ENCODE assay signal across 28 mouse cellular contexts in the genomic region with DNA sequence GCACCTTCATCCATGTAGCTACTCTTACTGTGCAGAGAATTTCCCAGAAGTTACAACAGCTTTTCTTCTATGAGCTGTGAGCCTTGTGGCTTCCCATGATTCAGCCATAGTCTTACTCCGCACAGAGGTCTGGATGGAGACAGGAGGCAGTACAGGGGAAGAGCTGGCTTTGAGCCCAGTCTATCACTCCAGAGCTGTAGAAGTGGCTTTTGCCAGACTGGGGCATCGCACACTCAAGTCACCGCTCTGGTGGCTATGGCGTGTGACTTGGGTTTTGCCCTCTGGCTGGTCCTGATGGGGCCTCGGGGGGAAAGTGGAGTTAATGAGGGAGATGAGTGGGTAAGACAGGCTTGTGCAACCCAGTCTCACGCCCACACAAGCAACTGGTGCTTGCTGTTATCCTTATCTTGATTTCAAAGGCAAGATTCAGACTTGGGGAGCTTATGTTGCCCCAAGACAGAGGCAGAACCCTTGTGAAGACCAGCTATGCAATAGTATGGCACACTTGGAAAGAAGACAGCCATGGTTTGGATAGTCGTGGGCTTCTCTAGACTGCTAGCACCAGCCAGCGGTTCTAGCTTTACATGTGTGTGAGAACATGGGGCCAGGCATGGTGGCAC.
DNase-seq lines count a peak whose midpoint lies in the region; ATAC-seq and TF ChIP-seq lines count a peak whose summit lies in the region.
"Had no signal": no experiment of that assay in that cellular context is flagged by ENCODE, and none has a peak within 500 bp of the region (broad histone marks: within the 10 kb centered on the region; RNA-seq: fewer than 3 reads in every experiment).

No protein-coding gene starts in this region.

- peak; percentile 70 for DNase-seq in heart, adult 11 months
- DNase-seq in hindbrain, embryonic 10.5 days (ENCODE audit: low spot score): no peak
- no peak for DNase-seq in G1E (ENCODE audit: low spot score)
- DNase-seq in forebrain, postnatal 0 days: no peak
- DNase-seq in kidney, adult 8-10 months: no peak
- DNase-seq: adrenal gland, postnatal 10 days; cerebellum, adult 8-10 months; cerebellum, postnatal 36 days; heart, postnatal 14 days; kidney, postnatal 36 days; midbrain, embryonic 14.5 days; retina, postnatal 1 day; right cerebral cortex, postnatal 4 days; thymus, adult 18-20 months; thymus, postnatal 4 days had no signal

- no peak for ATAC-seq in heart, embryonic 12.5 days (ENCODE audit: insufficient number of reproducible peaks, low FRiP score)
- ATAC-seq in hindbrain, embryonic 12.5 days (ENCODE audit: low FRiP score): no peak
- ATAC-seq in G1E (ENCODE audit: extremely low read depth, insufficient number of reproducible peaks, low FRiP score, poor library complexity, severe bottlenecking): peak; percentile 52; the same call in 1 of the 2 replicates
- ATAC-seq in granulocyte monocyte progenitor cell, adult 5-6 weeks (replicated peaks; ENCODE audit: poor library complexity, severe bottlenecking): peak; percentile 39
- no peak for ATAC-seq in forebrain, postnatal 0 days
- ATAC-seq: CD4-positive, CD25-positive, alpha-beta regulatory T cell, adult 4 months; forebrain, embryonic 14.5 days; hindbrain, embryonic 16.5 days; intestine, embryonic 15.5 days had no signal

- H3K4me2 ChIP-seq in heart, embryonic 12.5 days: no peak overlapping the region
- no peak overlapping the region for H3K4me2 ChIP-seq in hindbrain, embryonic 12.5 days (replicated peaks)
- H3K4me2 ChIP-seq in forebrain, postnatal 0 days (ENCODE audit: low read depth): no peak overlapping the region
- H3K4me2 ChIP-seq: intestine, embryonic 15.5 days; limb, embryonic 15.5 days; neural tube, embryonic 13.5 days; stomach, embryonic 15.5 days had no signal

- TF ChIP-seq CTCF in G1E (IDR thresholded peaks at IDR 0.05; ENCODE audit: low read depth, low read length): no peak
- TF ChIP-seq CTCF in forebrain, postnatal 0 days (IDR thresholded peaks at IDR 0.05; ENCODE audit: low read depth): no peak

- H3K27me3 ChIP-seq in heart, embryonic 12.5 days (replicated peaks): no peaks in the 10 kb centered on the region
- no peaks in the 10 kb centered on the region for H3K27me3 ChIP-seq in hindbrain, embryonic 10.5 days (ENCODE audit: insufficient read depth, poor library complexity, severe bottlenecking)
- no peaks in the 10 kb centered on the region for H3K27me3 ChIP-seq in hindbrain, embryonic 12.5 days
- H3K27me3 ChIP-seq in G1E (ENCODE audit: insufficient read depth, low read length): no peaks in the 10 kb centered on the region
- no peaks in the 10 kb centered on the region for H3K27me3 ChIP-seq in forebrain, postnatal 0 days (ENCODE audit: insufficient read depth, low read length)
- H3K27me3 ChIP-seq: intestine, embryonic 15.5 days; limb, embryonic 15.5 days; neural tube, embryonic 13.5 days; stomach, embryonic 15.5 days had no signal

- no peaks in the 10 kb centered on the region for H3K9me3 ChIP-seq in heart, embryonic 12.5 days (replicated peaks)
- H3K9me3 ChIP-seq in hindbrain, embryonic 10.5 days: no peaks in the 10 kb centered on the region
- H3K9me3 ChIP-seq in hindbrain, embryonic 12.5 days (replicated peaks): no peaks in the 10 kb centered on the region; the same call in 1 of the 2 replicates
- H3K9me3 ChIP-seq in G1E (replicated peaks): peaks cover 4% of the 10 kb centered on the region; the same call in 1 of the 2 replicates
- no peaks in the 10 kb centered on the region for H3K9me3 ChIP-seq in forebrain, postnatal 0 days (ENCODE audit: low read length)
- H3K9me3 ChIP-seq: intestine, embryonic 15.5 days; limb, embryonic 15.5 days; neural tube, embryonic 13.5 days; stomach, embryonic 15.5 days had no signal

- no peak overlapping the region for H3K27ac ChIP-seq in heart, embryonic 12.5 days (ENCODE audit: poor library complexity, severe bottlenecking)
- peak overlapping the region; percentile 16; the same call in 1 of the 2 replicates for H3K27ac ChIP-seq in hindbrain, embryonic 10.5 days
- no peak overlapping the region for H3K27ac ChIP-seq in hindbrain, embryonic 12.5 days
- H3K27ac ChIP-seq in forebrain, postnatal 0 days (ENCODE audit: low read depth, low read length): no peak overlapping the region
- H3K27ac ChIP-seq: intestine, embryonic 15.5 days; left cerebral cortex, adult 2 months; limb, embryonic 15.5 days; liver, embryonic 14.5 days; neural tube, embryonic 13.5 days; stomach, embryonic 15.5 days had no signal

- 70% methylated on average over 8 of the region's 8 CpGs for WGBS in heart, embryonic 12.5 days
- 92% methylated on average over 8 of the region's 8 CpGs for WGBS in hindbrain, embryonic 10.5 days
- WGBS in hindbrain, embryonic 12.5 days: 91% methylated on average over 8 of the region's 8 CpGs
- 78% methylated on average over 8 of the region's 8 CpGs for WGBS in forebrain, postnatal 0 days

- no peaks in the 10 kb centered on the region for H3K36me3 ChIP-seq in heart, embryonic 12.5 days
- no peaks in the 10 kb centered on the region for H3K36me3 ChIP-seq in hindbrain, embryonic 10.5 days
- no peaks in the 10 kb centered on the region for H3K36me3 ChIP-seq in hindbrain, embryonic 12.5 days
- H3K36me3 ChIP-seq in G1E (replicated peaks): no peaks in the 10 kb centered on the region
- no peaks in the 10 kb centered on the region for H3K36me3 ChIP-seq in forebrain, postnatal 0 days (ENCODE audit: insufficient read depth)
- H3K36me3 ChIP-seq: intestine, embryonic 15.5 days; limb, embryonic 15.5 days; neural tube, embryonic 13.5 days; stomach, embryonic 15.5 days had no signal

- H3K4me1 ChIP-seq in heart, embryonic 12.5 days (replicated peaks): peaks cover 9% of the 10 kb centered on the region
- H3K4me1 ChIP-seq in hindbrain, embryonic 10.5 days (replicated peaks): no peaks in the 10 kb centered on the region
- H3K4me1 ChIP-seq in hindbrain, embryonic 12.5 days: no peaks in the 10 kb centered on the region; the same call in 1 of the 2 replicates
- peaks cover 25% of the 10 kb centered on the region for H3K4me1 ChIP-seq in G1E (ENCODE audit: insufficient read depth, low read depth, low read length)
- H3K4me1 ChIP-seq in forebrain, postnatal 0 days (ENCODE audit: insufficient read depth): no peaks in the 10 kb centered on the region
- H3K4me1 ChIP-seq: intestine, embryonic 15.5 days; neural tube, embryonic 13.5 days; stomach, embryonic 15.5 days had no signal

- H3K4me3 ChIP-seq in heart, embryonic 12.5 days: no peak overlapping the region
- no peak overlapping the region for H3K4me3 ChIP-seq in hindbrain, embryonic 10.5 days
- no peak overlapping the region for H3K4me3 ChIP-seq in hindbrain, embryonic 12.5 days
- H3K4me3 ChIP-seq in G1E (ENCODE audit: low read depth, low read length): no peak overlapping the region; the same call in 1 of the 2 replicates
- H3K4me3 ChIP-seq in forebrain, postnatal 0 days (ENCODE audit: low read depth, low read length): no peak overlapping the region
- H3K4me3 ChIP-seq: intestine, embryonic 15.5 days; left cerebral cortex, adult 2 months; limb, embryonic 15.5 days; myocyte; neural tube, embryonic 13.5 days; stomach, embryonic 15.5 days had no signal

- no peak overlapping the region for H3K9ac ChIP-seq in heart, embryonic 12.5 days
- no peak overlapping the region for H3K9ac ChIP-seq in hindbrain, embryonic 12.5 days
- H3K9ac ChIP-seq in forebrain, postnatal 0 days: no peak overlapping the region
- H3K9ac ChIP-seq: intestine, embryonic 15.5 days; limb, embryonic 15.5 days; liver, embryonic 14.5 days; neural tube, embryonic 13.5 days; stomach, embryonic 15.5 days had no signal

Comparison
In these comparisons a context has a peak if more than half of its experiments do, and no peak if none do; other contexts are left out.
1. ATAC-seq: peak in G1E (single experiment) and granulocyte monocyte progenitor cell, adult 5-6 weeks (single experiment); none in heart, embryonic 12.5 days (single experiment), hindbrain, embryonic 12.5 days (single experiment) and forebrain, postnatal 0 days (single experiment).